Mouse (Mus musculus): ENCODE results near the gene Ccdc83.

The Ccdc83 gene

DNA sequence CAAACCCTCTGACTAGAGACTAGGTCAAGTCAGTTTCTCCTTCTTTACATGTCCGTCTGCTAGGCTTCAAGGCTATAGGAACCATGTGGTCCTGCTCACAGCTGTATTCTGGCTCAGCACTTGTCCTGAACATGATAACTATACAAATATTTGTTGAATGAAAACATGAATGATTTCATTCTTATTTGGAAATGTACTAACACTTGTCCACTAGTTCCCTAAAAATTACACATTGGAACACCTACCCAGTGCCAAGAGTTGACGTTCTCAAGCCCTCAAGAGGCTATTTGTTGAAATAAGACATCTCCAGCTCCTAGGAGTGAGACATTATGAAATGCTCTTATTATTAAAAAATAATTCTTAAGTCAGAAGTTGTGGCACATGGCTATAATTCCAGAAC lies 6.9 kb downstream of the Ccdc83 start:
- DNase-seq, result no peak

DNA sequence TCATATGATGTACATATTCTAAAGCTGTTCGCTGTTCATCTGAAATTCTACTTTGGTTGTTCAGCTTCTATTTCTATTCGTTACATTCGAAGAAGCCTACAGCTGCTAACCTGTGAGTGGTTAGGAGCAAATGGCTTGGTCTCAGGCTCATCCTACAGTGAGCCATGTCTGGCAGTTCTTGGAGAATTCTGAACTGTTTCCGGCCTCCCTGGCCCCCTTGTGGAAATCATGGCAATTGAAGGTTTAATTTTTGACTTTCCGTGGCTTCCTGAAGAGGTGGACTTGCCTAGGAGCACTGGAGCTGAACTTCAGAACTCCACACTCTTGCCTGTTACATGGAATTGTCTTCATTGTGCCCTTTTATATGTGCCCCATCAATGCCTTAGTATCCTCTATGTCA lies 12.6 kb downstream of the Ccdc83 start:
- DNase-seq, result no peak

DNA sequence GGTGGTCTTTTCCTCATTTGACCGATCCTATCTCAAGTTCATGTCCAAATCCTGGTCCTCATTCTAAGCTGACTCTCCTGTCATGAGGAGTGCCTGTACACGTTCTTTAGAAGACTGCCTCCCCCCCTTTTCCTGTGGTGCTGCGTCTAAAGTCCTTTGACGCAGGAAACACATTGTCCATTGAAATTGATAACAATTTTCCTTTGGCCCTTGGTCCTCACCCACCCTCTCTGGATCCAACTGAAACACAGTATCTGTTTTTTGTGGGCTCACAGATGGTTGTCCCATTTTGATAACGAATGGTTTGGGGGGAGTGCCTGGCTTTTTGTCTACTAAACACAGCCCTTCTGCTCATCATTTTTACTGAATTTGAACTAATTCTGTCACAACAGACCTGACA lies 21.9 kb downstream of the Ccdc83 start:
- DNase-seq, result no peak

- DNase-seq, result no peak
Measured at GRCm38 (mm10) chr7:90243151-90243550, 22.4 kb downstream of the Ccdc83 start.

- DNase-seq, result no peak
Measured at GRCm38 (mm10) chr7:90236289-90236905, 29.2 kb downstream of the Ccdc83 start.

DNA sequence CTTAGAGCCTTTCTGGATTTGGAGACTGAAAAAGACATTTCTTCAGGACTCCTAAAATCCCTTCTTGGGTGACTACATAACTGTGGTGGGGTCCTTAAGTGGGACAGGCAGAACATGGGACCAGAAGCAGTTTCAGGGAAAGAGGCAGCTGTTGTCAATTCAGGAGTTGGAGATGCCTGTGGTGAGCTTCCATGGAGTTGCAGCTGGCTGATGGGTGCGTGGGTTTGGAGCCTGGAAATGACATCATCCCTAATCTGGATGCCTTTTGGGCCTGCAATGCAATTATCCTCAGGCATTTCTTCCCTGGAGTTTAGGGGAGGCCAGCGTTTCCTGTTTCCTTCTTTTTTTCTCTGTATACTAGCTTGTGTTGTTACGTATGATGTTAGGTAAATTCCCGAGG lies 31.7 kb downstream of the Ccdc83 start:
- DNase-seq, result no peak

DNA sequence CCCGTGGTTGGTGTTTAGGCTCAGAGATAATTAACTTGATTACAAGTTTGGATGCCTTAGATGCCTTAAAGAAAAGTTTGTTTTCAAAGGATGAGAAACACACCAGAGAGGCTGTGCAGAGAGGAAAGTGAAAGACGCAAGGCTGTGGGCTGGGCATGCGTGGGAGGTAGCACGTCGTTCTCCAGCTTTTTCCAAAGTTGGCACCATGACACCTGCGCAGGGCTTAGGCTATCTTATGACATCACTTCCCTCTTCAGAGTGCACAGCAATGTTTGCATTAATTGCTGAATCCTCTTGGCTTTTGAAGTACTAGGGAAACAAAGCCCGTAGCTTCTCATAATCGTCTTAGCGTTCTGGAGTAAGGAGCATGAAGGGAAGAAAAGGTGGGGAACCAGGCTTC lies 34.1 kb downstream of the Ccdc83 start:
- no peak for DNase-seq

DNA sequence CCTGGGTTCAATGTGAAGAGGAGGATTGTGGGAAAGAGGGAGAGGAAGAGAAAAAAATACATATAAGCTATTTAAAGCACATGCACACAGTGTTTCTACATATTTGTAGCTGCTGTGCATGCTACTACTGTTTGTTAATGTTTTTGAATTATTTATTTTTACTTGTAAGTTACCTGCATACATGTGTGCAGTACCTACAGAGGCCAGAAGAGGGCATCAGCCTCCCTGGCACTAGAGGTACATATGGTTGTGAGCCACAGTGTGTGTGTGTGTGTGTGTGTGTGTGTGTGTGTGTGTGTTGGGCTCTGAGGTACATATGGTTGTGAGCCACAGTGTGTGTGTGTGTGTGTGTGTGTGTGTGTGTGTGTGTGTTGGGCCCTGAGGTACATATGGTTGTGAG lies 36.7 kb downstream of the Ccdc83 start:
- peak in 1 of 2 experiments; percentile 27 for DNase-seq

- DNase-seq, result peak in 1 of 2 experiments; percentile 43
Measured at GRCm38 (mm10) chr7:90228075-90228474, 37.5 kb downstream of the Ccdc83 start.

DNA sequence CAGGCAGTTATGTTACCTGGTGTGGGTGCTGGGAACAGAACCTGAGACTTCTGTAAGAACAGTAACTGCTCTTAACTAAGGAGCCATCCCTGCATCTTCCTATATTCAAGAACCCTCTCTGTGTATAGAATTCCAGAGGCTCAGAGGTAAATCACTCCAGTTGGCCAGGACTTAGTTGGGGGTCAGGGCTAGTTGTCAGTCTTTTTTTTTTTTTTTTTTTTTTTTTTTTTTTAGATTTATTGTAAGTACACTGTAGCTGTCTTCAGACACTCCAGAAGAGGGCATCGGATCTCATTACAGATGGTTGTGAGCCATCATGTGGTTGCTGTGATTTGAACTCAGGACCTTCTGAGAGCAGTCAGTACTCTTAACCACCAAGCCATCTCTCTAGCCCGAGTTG lies 44.1 kb downstream of the Ccdc83 start:
- no peak for DNase-seq

DNA sequence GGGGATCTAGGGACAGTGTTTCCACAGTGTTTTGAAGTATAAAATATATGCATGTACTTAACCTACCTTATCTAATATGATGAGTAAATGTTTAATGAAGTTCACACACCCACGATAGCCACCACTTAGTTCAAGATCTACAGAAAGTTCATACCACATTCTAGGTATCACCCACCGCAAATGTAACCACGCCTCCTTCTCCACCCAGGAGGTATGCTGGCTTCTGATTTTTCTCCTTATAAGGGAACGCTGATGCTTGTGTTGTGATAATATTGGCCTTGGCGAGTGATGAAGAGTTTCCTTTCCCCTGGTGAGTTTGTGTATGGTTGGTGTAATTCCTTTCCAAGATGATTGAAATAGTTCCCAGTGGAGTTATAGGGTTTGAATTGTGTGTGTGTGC lies 47.5 kb downstream of the Ccdc83 start:
- no peak for DNase-seq

GRCm38 (mm10) chr7:90216511-90216910 lies 49.1 kb downstream of the Ccdc83 start:
- DNase-seq, result no peak

DNA sequence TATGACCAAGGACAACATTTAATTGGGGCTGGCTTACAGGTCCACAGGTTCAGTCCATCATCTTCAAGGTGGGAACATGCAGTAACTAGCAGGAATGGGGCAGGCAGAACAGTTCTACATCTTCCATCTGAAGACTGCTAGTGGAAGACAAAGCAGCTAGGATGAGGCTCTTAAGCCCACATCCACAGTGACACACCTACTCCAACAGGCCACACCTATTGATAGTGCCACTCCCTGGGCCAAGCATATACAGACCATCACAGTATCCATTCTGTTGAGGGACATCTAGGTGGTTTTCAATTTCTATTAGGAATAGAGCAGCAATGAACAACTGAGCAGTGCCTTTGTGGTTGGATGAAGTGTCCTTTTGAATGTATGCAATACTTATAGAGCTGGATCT lies 54.6 kb downstream of the Ccdc83 start:
- no peak for DNase-seq

GRCm38 (mm10) chr7:90210116-90210515 lies 55.5 kb downstream of the Ccdc83 start:
- no peak for DNase-seq

GRCm38 (mm10) chr7:90203914-90204313 lies 61.7 kb downstream of the Ccdc83 start:
- DNase-seq, result no peak

- no peak for DNase-seq
Measured at GRCm38 (mm10) chr7:90201877-90202465, 63.6 kb downstream of the Ccdc83 start.

DNA sequence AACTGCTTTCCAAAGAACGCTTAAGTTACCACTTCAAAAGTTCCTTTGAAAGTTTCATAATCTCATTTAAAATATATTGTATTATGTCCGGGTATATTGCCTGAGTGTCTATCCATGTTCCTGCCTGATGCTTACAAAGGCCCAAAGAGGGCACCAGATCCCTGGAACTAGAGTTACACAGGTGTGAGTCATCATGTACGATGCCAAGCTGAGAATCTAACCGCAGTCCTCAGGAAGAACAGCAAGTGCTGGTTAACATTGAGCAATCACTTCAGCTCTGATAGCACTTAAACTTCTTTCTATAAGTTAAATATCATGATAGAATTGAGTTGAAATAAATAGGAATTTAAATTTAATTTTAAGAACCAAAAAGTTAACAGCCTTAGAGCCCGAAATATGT lies 65.3 kb downstream of the Ccdc83 start:
- no peak for DNase-seq

- no peak for DNase-seq
Measured at GRCm38 (mm10) chr7:90180635-90181034, 84.9 kb downstream of the Ccdc83 start.

DNA sequence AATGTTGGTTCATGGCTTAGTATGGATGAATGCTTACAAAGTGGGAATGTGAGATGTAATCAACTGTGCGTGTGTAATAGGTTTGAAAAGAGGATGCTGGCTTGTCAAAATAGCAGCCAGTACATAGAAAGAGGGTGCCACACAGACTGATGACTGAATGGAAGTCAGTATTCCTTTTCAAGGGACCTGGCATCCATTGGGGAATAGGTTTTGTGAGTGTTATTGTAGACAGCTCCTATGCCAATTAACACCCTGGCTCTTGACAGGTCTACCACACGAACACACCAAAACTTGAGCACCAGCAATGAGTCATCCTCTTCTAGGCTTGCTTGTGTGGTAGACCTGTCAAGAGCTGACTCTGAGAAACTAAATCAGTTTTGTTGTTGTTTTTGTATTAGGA lies 90.0 kb downstream of the Ccdc83 start:
- DNase-seq, result no peak

All from cerebellum, postnatal 25 days (tissue).